Mouse (Mus musculus): ENCODE results near the gene Ccnb2. TPM values are rescaled to one million over a fixed set of nuclear protein-coding genes. Genes with fewer than 3 reads are reported as not detected.

Ccnb2 gene
- total and polyA plus RNA-seq, 3 experiments: 0.39 to 0.57 (median 0.57) TPM

- TF ChIP-seq CTCF (IDR thresholded peaks at IDR 0.05) (no peak), POLR2A (IDR thresholded peaks at IDR 0.05; ENCODE audit: insufficient read depth, low read depth, low read length) (no peak), EP300 (IDR thresholded peaks at IDR 0.05; ENCODE audit: insufficient read depth, low read depth, low read length) (no peak)
- intact Hi-C loops (cut with DNase I): no loop called here
- WGBS: 91% methylated on average over 2 of the region's 2 CpGs
Measured at GRCm38 (mm10) chr9:70359402-70360131, 61.8 kb downstream of the Ccnb2 start.

More at GRCm38 (mm10) chr9:70359402-70360131, 61.8 kb downstream of the Ccnb2 start:
- no peak overlapping the region for H3K27ac ChIP-seq
- DNase-seq: no peak
- H3K9ac ChIP-seq (ENCODE audit: low read depth, low read length): no peak overlapping the region
- H3K4me1 ChIP-seq (ENCODE audit: control insufficient read depth, insufficient read depth, low read length): no peaks in the 10 kb centered on the region
- H3K79me2 ChIP-seq (replicated peaks; ENCODE audit: control insufficient read depth, insufficient read depth, low read length): no peaks in the 10 kb centered on the region
- H3K27me3 ChIP-seq (ENCODE audit: control insufficient read depth, insufficient read depth, low read length): no peaks in the 10 kb centered on the region
- H3K4me3 ChIP-seq: no peak overlapping the region
- no peaks in the 10 kb centered on the region for H3K36me3 ChIP-seq (ENCODE audit: control insufficient read depth, insufficient read depth, low read length)

Small RNA genes within 50 kb of the gene (microRNA-seq; reads per million reads assigned to microRNA genes)
- 0 to 1.2 reads per million in 2 experiments for gene Mir5626

Other genes starting within 250 kb of the Ccnb2 start
- 10 to 100 TPM in 1 of 2 experiments, 1 to 10 TPM in 1; 8.5 to 11.3 TPM for gene Myo1e, start 214.2 kb downstream of the Ccnb2 start, total RNA-seq (2021)
- gene Myo1e, start 214.2 kb downstream of the Ccnb2 start, polyA plus RNA-seq (2012; rRNA removed): 3.9 and 5.8 TPM in 2 replicates
- 10 to 100 TPM; 19.4 to 19.8 TPM for gene Rnf111, start 82.2 kb upstream of the Ccnb2 start, total RNA-seq (2021)
- gene Rnf111, start 82.2 kb upstream of the Ccnb2 start, polyA plus RNA-seq (2012; rRNA removed): 25.2 and 25.7 TPM in 2 replicates
- 10 to 100 TPM; 20.9 to 21.9 TPM for gene Sltm, start 121.2 kb upstream of the Ccnb2 start, total RNA-seq (2021)
- 6.4 and 8.9 TPM in 2 replicates for gene Sltm, start 121.2 kb upstream of the Ccnb2 start, polyA plus RNA-seq (2012; rRNA removed)
- gene Gm10642, start 234.7 kb upstream of the Ccnb2 start, total RNA-seq (2021): under 1 TPM; 0.23 to 0.41 TPM
- gene Gm10642, start 234.7 kb upstream of the Ccnb2 start, polyA plus RNA-seq (2012; rRNA removed): 0.21 and 0.23 TPM in 2 replicates
- 10 to 100 TPM; 34.8 to 36.7 TPM for gene Mindy2, start 235.6 kb upstream of the Ccnb2 start, total RNA-seq (2021)
- 7.1 and 17.7 TPM in 2 replicates for gene Mindy2, start 235.6 kb upstream of the Ccnb2 start, polyA plus RNA-seq (2012; rRNA removed)

Measured in heart, adult 2 months (tissue).